Mouse (Mus musculus) hindbrain, postnatal 0 days (tissue): ENCODE measurements around the gene Rps3. TPM values are rescaled to one million over a fixed set of nuclear protein-coding genes. Genes with fewer than 3 reads are reported as not detected.
A peak's percentile ranks its signal among the peaks of the same experiment; 100 is the strongest.

ENCODE experiments used
- ATAC-seq: fragments of 200-750 bp; cut with Nextera tagmentation; 2 replicates; pipeline ENCODE4 v1.8.0; 2017; ENCODE audit warnings: mild to moderate bottlenecking, moderate TSS enrichment, moderate library complexity
- DNase-seq: peaks from one replicate; pipeline ENCODE4 v3.0.0-alpha.2; 2015; ENCODE audit warnings: low spot score
- H3K27ac ChIP-seq: fragments of 300-500 bp; sonication (generic); 2 replicates; pipeline ENCODE4 v1.5.1; 2014; ENCODE audit warnings: mild to moderate bottlenecking
- H3K27me3 ChIP-seq: fragments of 300-500 bp; sonication (generic); 2 replicates; pipeline ENCODE4 v1.6.1; 2014; ENCODE audit warnings: low read length, mixed read lengths; ENCODE audit not compliant: insufficient read depth
- H3K36me3 ChIP-seq: fragments of 300-500 bp; sonication (generic); 2 replicates; pipeline ENCODE4 v1.6.1; 2014; ENCODE audit warnings: low read length, mixed read lengths; ENCODE audit not compliant: insufficient read depth
- H3K4me1 ChIP-seq: fragments of 300-500 bp; sonication (generic); 2 replicates; pipeline ENCODE4 v1.6.1; 2014; ENCODE audit warnings: antibody characterized with exemption, low read length, mixed read lengths; ENCODE audit not compliant: insufficient read depth
- H3K4me2 ChIP-seq: fragments of 300-500 bp; sonication (generic); 2 replicates; pipeline ENCODE4 v1.6.1; 2014; ENCODE audit warnings: low read depth, mild to moderate bottlenecking, low read length, moderate library complexity, mixed read lengths
- H3K4me3 ChIP-seq: fragments of 300-500 bp; sonication (generic); 2 replicates; pipeline ENCODE4 v1.5.1; 2014; ENCODE audit warnings: low read length
- H3K9ac ChIP-seq: fragments of 300-500 bp; sonication (generic); replicated peaks from 2 replicates; pipeline ENCODE4 v1.6.1; 2014; ENCODE audit warnings: mild to moderate bottlenecking, low read length, moderate library complexity, mixed read lengths
- H3K9me3 ChIP-seq: fragments of 300-500 bp; sonication (generic); 2 replicates; pipeline ENCODE4 v1.6.1; 2016; ENCODE audit warnings: low read length, mixed read lengths
- CTCF ChIP-seq: IDR thresholded peaks from 2 replicates; pipeline ENCODE4 v1.5.1; 2016; ENCODE audit warnings: antibody characterized with exemption, control low read depth, low read depth
- WGBS: fragments of 180-500 bp; shearing (Covaris S2); extraction: QIAGEN DNeasy Blood & Tissue Kit; methylation state at CpG from one replicate; pipeline ENCODE4 v1.1.7; 2014; 5-methylcytosine and 5-hydroxymethylcytosine counted together
- polyA plus RNA-seq: library from polyadenylated mRNA; unstranded; fragments of >200 nt; fragmentation: Nextera tagmentation; extraction: Ambion mirVana; gene quantifications from 2 replicates; pipeline ENCODE4 v1.2.1, GENCODE M21; 2015
- total RNA-seq: library from RNA; depleted of rRNA; stranded (reverse); fragments of >200 nt; gene quantifications from 2 replicates; pipeline ENCODE4 v1.2.3, GENCODE M21; 2014

Rps3 gene
- total and polyA plus RNA-seq, 2 experiments from 2014 or later, result 459 to 526 TPM

- no peak overlapping the region for H3K4me3 ChIP-seq
- ATAC-seq (no peak), DNase-seq (no peak)
- no peaks in the 10 kb centered on the region for H3K36me3 ChIP-seq
- no peak overlapping the region for H3K4me2 ChIP-seq
- 36% methylated on average over 5 of the region's 5 CpGs for WGBS
- no peak overlapping the region for H3K9ac ChIP-seq
- no peaks in the 10 kb centered on the region for H3K4me1 ChIP-seq
- H3K27ac ChIP-seq, result no peak overlapping the region
- no peaks in the 10 kb centered on the region for H3K27me3 ChIP-seq
- no peaks in the 10 kb centered on the region for H3K9me3 ChIP-seq
- no peak for TF ChIP-seq CTCF
Observed at GRCm38 (mm10) chr7:99500655-99501054, 17.1 kb upstream of the Rps3 start.

- H3K27ac ChIP-seq, result no peak overlapping the region
- H3K4me2 ChIP-seq, result no peak overlapping the region
- DNase-seq, result peak; percentile 92
- no peaks in the 10 kb centered on the region for H3K9me3 ChIP-seq
- ATAC-seq, result peak; percentile 88
- H3K4me1 ChIP-seq, result no peaks in the 10 kb centered on the region
- no peaks in the 10 kb centered on the region for H3K36me3 ChIP-seq
- peak; percentile 94 for TF ChIP-seq CTCF
- no peak overlapping the region for H3K9ac ChIP-seq
- no peak overlapping the region for H3K4me3 ChIP-seq
- H3K27me3 ChIP-seq, result no peaks in the 10 kb centered on the region
- WGBS, result 5% methylated on average over 8 of the region's 8 CpGs
Observed at GRCm38 (mm10) chr7:99500201-99500600, 16.7 kb upstream of the Rps3 start.

- Histone ChIP-seq H3K27me3 (no peaks in the 10 kb centered on the region), H3K4me2 (no peak overlapping the region), H3K36me3 (no peaks in the 10 kb centered on the region), H3K27ac (no peak overlapping the region), H3K9me3 (no peaks in the 10 kb centered on the region), H3K4me3 (no peak overlapping the region), H3K9ac (no peak overlapping the region), H3K4me1 (no peaks in the 10 kb centered on the region)
- DNase-seq (peak; percentile 67), ATAC-seq (no peak)
- 31% methylated on average over 1 of the region's 1 CpGs for WGBS
- TF ChIP-seq CTCF, result no peak
Observed at GRCm38 (mm10) chr7:99499128-99499527, 15.6 kb upstream of the Rps3 start.

- no peaks in the 10 kb centered on the region for H3K36me3 ChIP-seq
- no peak overlapping the region for H3K4me3 ChIP-seq
- no peak overlapping the region for H3K9ac ChIP-seq
- no peaks in the 10 kb centered on the region for H3K4me1 ChIP-seq
- H3K9me3 ChIP-seq, result no peaks in the 10 kb centered on the region
- no peaks in the 10 kb centered on the region for H3K27me3 ChIP-seq
- 74% methylated on average over 5 of the region's 5 CpGs for WGBS
- ATAC-seq, result no peak
- no peak for DNase-seq
- TF ChIP-seq CTCF, result no peak
- H3K27ac ChIP-seq, result no peak overlapping the region
- no peak overlapping the region for H3K4me2 ChIP-seq
Observed at GRCm38 (mm10) chr7:99489708-99490107, 6.2 kb upstream of the Rps3 start.

- H3K4me3 ChIP-seq, result no peak overlapping the region
- DNase-seq, result no peak
- H3K4me1 ChIP-seq, result peaks cover 9% of the 10 kb centered on the region; the same call in 1 of the 2 replicates
- no peak overlapping the region for H3K27ac ChIP-seq
- WGBS, result 92% methylated on average over 1 of the region's 1 CpGs
- no peak for TF ChIP-seq CTCF
- ATAC-seq, result no peak
- no peaks in the 10 kb centered on the region for H3K9me3 ChIP-seq
- no peak overlapping the region for H3K9ac ChIP-seq
- H3K4me2 ChIP-seq, result no peak overlapping the region
- no peaks in the 10 kb centered on the region for H3K27me3 ChIP-seq
- peaks cover 22% of the 10 kb centered on the region for H3K36me3 ChIP-seq
Observed at GRCm38 (mm10) chr7:99484679-99485078, 1.1 kb upstream of the Rps3 start.

GRCm38 (mm10) chr7:99483924-99484319 lies 384 bp upstream of the Rps3 start:
- TF ChIP-seq CTCF, result no peak
- H3K4me3 ChIP-seq, result peak overlapping the region; percentile 60; the same call in 1 of the 2 replicates
- H3K27me3 ChIP-seq, result no peaks in the 10 kb centered on the region
- peak overlapping the region; percentile 47 for H3K4me2 ChIP-seq
- DNase-seq, result no peak
- peaks cover 9% of the 10 kb centered on the region; the same call in 1 of the 2 replicates for H3K4me1 ChIP-seq
- WGBS, result 42% methylated on average over 8 of the region's 8 CpGs
- H3K36me3 ChIP-seq, result peaks cover 29% of the 10 kb centered on the region
- H3K9ac ChIP-seq, result no peak overlapping the region
- peak; percentile 12 for ATAC-seq
- H3K27ac ChIP-seq, result peak overlapping the region; percentile 51; the same call in 1 of the 2 replicates
- no peaks in the 10 kb centered on the region for H3K9me3 ChIP-seq

- Histone ChIP-seq H3K4me1 (peaks cover 9% of the 10 kb centered on the region; the same call in 1 of the 2 replicates), H3K9ac (peak overlapping the region; percentile 74), H3K36me3 (peaks cover 42% of the 10 kb centered on the region), H3K4me2 (peak overlapping the region; percentile 60), H3K27ac (peak overlapping the region; percentile 92), H3K9me3 (no peaks in the 10 kb centered on the region), H3K4me3 (peak overlapping the region; percentile 60), H3K27me3 (no peaks in the 10 kb centered on the region)
- DNase-seq (no peak), ATAC-seq (no peak)
- TF ChIP-seq CTCF, result no peak
- WGBS, result 6% methylated on average over 6 of the region's 6 CpGs
Observed at GRCm38 (mm10) chr7:99482637-99483036, 901 bp downstream of the Rps3 start.
